Mouse (Mus musculus) forelimb bud, embryonic 11.5 days (tissue): ENCODE measurements around the gene N4bp3.
"Not testable (repeated sequence)": the region's sequence is repeated elsewhere in the genome, so short reads cannot be mapped to it uniquely, and the experiment has no call there.

ENCODE experiments used
- DNase-seq: peaks from one replicate; pipeline ENCODE4 v3.0.0-alpha.2; 2012; ENCODE audit warnings: low read depth, low spot score

Gene N4bp3

GRCm38 (mm10) chr11:51653736-51654135 lies 3.1 kb upstream of the N4bp3 start:
- no peak for DNase-seq

- no peak for DNase-seq
These were observed 2.3 kb upstream of the N4bp3 start for GRCm38 (mm10) chr11:51652889-51653418.

GRCm38 (mm10) chr11:51650261-51650660 lies 381 bp downstream of the N4bp3 start:
- DNase-seq: no peak

DNA sequence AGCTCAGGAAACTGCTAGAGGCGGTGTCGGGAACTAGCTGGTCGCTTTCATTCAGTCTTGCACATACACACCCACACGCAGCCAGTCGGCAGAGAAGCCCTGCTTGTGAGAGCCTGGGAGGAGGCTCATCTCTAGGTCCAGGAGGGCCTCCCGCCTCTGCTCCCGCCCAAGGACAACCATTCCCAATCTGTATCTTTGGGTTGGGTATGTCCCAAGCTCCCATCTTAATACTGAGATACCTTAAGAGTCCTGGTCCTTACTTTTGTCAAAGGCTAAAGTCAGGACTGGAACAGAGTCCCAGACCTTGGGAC lies 798 bp downstream of the N4bp3 start:
- DNase-seq: no peak

DNA sequence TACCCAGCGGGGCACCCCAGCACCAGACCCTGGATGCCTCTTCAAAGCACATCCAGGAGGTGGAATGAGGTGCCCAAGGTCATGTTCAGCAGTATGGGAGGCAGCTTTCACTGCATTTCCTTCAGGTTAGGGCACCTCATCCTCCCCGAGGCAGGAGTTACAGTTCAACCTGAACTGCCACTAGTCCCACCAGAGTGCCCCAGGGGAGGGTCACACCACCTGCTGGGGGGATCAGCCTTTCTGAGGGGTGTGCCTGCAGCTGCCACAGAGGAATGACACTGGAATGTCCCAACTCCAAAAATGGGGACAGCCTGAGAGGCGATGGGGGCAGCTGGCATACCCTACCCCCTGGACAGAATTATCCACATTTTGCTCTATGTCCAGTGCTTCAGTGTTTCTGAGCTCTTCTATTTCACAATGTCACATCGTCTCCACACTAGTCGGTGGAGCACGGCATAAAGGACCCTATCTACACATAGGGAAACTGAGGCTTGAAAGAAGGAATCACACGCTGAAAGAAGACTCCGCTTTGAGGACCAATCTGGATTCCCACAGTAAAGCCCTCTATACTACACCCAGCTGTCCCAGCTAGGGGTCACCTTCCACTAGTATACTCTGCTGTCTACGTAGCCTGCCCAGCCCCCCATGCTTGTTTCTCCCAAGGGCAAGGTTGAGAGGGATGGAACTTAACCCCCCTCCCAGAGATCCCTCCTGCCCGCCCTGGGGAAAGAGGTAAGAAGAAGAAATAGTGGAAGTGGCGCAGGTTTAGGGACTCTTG lies 1.3 kb downstream of the N4bp3 start:
- no peak for DNase-seq

- peak; percentile 73 for DNase-seq
These were observed 2.1 kb downstream of the N4bp3 start for GRCm38 (mm10) chr11:51648566-51648965.

DNA sequence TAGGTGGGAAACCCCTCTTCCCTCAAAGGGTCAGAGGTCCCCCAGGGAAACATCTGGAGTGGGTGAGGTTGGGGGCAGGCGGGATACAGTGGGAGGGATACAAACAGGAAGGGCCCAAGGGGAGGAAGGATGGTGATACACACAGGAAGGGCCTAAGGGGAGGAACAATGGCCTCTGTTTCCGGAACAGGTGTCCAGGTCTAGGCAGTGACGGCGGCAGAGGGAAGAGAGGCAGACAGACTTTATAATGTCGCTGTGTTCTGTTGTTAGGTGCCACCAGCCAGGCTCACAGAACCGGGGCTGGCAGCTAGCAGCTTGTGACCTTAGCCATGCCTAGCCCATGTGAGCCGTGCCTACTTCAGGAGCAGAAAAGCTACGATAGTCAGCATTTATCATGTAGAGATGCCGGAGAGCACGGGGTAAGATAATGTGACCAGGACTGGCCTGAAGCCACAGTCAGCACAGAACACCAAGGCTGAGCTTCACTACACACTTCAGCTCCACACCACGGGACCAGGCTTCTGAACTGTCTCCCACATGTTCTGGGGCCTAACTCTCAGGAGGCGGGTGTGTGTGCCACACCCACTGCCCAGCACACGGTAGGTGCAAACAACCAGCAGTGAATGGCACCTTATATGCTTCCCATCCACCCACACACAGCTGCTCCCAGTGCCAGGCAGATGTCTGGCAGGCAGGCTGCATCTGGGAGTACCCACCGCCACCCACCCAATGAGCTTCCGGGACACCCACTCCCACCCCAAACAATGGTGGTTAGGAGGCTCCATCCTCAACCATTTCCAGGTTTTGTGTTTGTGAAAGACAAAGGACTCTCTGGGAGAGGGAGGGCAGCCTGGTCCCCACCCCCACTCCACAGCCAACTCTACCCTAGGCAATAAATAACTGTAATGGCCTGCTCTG lies 3.6 kb downstream of the N4bp3 start:
- no peak for DNase-seq

- DNase-seq: no peak
These were observed 4.4 kb downstream of the N4bp3 start for GRCm38 (mm10) chr11:51646245-51646644.

DNA sequence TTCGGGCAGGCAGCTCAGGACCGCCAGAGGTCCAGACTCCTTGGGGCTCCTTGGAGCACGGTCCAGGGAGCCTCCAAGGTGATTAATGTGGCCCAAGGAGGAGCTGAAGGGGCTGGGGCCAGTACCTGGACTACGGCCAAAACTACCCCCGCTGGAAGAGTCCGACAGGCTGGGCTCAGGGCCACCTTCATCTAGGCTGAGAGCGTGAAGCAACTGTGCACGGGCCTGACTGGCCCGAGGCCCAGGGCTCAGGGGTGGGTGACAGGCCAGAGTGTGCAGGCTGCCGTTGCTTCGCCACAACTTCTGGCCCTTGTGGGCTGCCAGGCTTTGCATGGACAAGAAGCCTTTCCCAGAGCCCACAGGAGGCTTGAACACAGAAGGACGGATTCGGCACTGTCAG lies 5.3 kb downstream of the N4bp3 start:
- no peak for DNase-seq

GRCm38 (mm10) chr11:51644217-51644616 lies 6.4 kb downstream of the N4bp3 start:
- no peak for DNase-seq

GRCm38 (mm10) chr11:51643761-51644160 lies 6.9 kb downstream of the N4bp3 start:
- DNase-seq: no peak

- DNase-seq: no peak
These were observed 7.4 kb downstream of the N4bp3 start for GRCm38 (mm10) chr11:51643202-51643601.

DNA sequence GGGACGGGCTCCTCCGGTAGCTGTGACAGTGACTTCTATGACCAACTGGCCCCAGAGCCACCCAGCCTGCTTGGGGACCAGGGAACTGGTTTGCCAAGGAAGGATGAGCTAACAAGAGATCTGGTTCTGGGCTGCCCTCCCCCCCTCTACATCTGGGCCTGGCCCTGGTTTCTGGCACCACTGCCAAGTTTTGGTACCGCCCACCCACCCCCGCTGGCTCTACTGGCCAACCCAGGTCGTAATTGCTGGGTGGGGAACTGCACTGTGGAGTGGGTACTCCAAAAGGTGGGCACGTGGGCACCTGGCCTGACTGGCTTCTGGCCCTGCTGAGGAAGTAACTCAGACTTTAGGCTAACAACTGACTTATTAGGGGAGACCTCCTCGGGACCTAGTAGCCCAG lies 9.9 kb downstream of the N4bp3 start:
- DNase-seq: no peak

DNA sequence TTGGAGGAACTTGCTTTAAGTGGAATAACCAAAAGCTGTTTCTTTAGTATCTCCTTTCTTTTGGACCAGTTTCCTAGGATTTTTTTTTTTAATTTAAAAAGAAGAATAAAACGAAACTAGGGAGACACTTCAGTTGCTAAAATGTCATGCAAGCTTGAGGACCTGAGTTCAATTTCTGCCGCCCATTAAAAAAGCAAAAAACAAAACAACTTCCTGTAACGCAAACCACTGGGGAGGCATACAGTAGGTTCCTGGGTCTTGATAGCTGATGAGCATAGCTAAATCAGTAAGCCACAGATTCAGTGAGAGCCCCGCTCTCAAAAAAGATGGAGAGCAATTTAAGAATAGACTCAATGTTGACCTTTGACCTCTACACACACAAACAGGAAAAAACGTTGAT lies 12.1 kb downstream of the N4bp3 start:
- no peak for DNase-seq

DNA sequence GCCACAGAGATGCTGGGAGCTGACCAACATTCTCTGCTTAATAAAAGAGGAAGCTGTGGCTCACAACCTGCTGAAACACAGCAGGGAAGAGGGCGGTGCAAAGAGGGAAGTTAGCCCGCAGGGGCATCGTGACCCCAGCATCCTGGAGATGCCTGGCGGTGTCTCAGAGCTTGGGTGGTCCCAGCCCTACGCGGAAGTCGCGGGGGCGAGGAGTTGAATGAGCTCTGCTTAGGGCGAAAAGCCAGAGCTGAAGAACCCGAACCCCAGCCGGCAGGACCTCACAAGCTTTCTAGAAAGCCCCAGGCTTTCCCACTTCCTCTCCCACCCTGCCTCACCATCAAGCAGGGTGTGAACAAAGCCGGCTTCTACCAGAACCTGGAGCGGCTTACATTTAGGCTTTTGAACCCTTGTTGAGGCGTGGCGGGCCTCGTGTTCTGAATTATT lies 12.6 kb downstream of the N4bp3 start:
- DNase-seq: peak; percentile 86

- peak; percentile 76 for DNase-seq
These were observed 14.3 kb downstream of the N4bp3 start for GRCm38 (mm10) chr11:51636323-51636684.

DNA sequence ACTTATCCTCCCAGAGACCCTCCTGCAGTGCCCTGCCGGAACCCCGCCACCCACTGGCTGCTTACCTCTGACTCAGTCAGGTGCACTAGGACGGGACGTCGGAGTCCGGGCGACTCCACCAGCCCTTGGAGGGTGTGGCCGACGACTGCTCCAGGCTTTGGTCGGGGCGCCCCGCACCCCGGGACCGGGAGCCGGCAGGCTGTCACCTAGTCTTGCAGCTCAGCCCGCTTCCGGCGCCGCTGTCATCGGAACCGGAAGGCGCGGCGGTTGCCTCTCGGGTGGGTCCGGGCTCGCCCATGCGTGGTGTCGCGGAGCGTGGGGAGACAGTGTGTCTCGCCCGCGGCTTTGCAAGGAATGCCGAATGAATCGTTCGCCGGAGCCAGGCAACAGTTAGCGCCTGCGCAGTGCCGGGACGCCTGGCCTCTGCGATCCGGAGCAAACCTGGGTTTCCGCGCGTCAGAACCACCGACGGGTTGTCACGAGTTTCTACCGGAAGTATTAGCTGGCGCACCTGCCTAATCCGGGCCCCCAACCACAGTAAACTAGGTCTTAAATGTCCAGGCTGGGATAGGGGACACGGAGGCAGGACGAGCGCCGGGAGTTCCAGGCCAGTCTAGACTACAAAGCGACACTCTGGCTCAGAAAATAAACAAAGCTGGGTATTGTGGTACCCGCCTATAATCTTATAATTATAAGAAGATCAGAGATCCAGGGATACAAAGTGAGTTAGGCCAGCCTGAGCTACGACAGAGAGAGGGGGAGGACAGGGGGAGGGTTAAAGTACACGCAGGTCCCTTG lies 14.9 kb downstream of the N4bp3 start, which contains the start of gene Rmnd5b:
Rmnd5b (minus strand) TSS at position 372 of the 798 bp plus-strand sequence.
- DNase-seq: peak; percentile 86

DNA sequence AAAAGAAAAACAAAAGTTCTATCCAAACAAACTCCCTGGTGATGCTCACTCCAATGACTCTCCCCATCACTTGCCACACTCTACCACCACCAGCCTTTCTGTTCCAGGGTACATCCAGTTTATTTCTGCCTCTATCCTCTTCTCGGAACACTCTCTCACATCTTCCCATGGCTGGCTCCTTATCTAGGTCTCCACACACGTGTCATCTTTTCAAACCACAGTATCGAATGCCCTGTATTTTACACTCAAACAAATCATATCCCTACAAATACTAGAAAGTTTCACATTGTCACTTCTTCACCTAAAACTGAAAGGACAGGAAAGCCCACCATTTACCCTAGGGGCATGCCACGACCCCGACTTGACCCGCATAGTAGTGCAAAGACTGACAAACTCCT lies 15.5 kb downstream of the N4bp3 start:
- DNase-seq: no peak

- DNase-seq: no peak
These were observed 16.9 kb downstream of the N4bp3 start for GRCm38 (mm10) chr11:51633721-51634120.

- DNase-seq: not testable (repeated sequence)
These were observed 17.4 kb downstream of the N4bp3 start for GRCm38 (mm10) chr11:51633200-51633599.

DNA sequence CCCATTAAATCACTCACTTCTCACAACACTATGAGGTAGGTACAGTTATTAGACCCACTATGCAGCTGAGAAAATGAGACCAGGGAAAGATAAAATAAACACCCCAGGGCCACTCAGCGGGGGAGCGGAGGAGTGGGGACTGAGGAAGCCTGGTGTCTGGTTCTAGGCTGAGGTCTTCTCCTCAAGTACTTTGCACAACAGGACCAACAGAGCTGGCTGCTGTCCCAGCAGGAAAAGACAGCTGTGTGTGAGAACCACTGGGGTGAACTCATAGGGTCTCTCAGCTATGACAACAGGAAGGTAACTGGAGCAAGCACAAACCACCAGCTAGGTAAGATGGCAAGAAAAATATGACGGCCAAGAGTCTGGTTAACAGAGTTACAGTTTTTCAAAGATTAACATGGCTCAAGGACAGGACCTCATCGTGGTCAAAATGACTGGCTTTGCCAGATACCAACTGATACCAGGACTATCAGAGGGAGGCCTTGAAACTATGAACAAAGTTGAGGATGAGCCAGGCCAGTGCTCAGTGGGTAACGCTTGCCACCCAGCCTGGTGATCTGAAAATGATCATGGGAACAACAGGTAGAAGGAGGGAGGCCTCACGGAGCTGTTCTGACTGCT lies 18.4 kb downstream of the N4bp3 start:
- no peak for DNase-seq
